Mouse (Mus musculus) CD4-positive, CD25-positive, alpha-beta regulatory T cell, adult 2 months (primary cell): Measurements from ENCODE around the gene Ifnk.
A peak's percentile ranks its signal among the peaks of the same experiment; 100 is the strongest.

Experiments used
- DNase-seq: peaks from one replicate; pipeline ENCODE4 v3.0.0-alpha.2; 2012; ENCODE audit warnings: low read depth, low spot score

Gene Ifnk

DNA sequence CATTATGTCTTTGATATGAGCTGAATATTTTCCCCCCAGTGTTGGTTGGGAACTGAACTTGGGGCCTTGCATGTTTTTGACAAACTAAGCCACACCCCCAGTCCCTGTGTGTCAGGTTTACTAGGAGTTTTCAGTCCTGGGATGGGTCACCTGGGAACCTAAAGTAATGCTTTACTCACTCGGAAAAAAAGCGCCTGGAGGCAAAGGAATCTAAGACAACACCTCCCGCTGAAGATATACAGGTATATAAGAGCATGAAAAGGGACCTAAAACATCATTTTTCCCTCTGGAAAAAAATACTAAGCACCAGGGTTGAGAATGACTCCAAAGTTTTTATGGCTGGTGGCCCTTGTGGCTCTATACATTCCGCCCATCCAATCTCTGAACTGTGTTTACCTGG, at the start of gene Ifnk:
Ifnk (plus strand) TSS at position 301 of the 400 bp plus-strand sequence.
- no peak for DNase-seq

GRCm38 (mm10) chr4:35105115-35105773, 46.6 kb upstream of the Ifnk start:
- DNase-seq: no peak

GRCm38 (mm10) chr4:35112452-35112851, 39.4 kb upstream of the Ifnk start:
- no peak for DNase-seq

DNA sequence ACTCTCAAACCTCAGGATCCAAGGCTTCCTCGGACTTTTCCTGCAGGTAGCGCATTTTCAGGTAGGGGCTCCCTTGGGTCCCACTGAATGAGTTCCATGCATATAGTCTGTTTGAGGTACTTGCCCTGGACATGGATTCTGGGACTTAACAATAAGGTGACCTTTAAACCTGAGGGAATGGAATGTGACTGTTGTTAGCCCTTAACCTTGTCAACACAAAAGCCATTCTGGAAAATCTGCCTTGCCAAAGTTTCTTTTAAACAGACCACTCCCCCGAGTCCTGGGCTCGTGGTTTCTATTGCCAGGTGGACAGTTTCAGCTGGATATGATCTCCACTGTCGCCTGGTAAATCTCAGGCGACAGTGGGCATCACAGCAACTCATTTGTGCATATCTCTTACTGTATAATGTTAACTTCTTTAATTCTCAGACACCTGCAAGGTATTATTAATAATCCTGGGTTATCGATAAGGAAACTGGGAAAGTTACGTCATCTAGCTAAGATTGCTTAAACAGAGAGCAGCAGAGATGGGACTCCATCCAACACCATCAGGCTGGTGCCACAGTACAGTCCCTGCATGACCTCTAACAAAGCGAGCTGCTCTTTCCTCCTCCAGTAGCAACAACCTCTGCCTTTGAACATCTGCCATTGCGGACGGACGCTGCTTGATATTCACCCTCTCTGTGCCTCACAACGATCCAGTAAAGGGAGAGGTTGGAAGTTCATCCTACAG, 38.2 kb upstream of the Ifnk start:
- no peak for DNase-seq

- DNase-seq: no peak
Observed at GRCm38 (mm10) chr4:35114950-35115349, 36.9 kb upstream of the Ifnk start.

- no peak for DNase-seq
Observed at GRCm38 (mm10) chr4:35115933-35116332, 35.9 kb upstream of the Ifnk start.

GRCm38 (mm10) chr4:35117144-35117543, 34.7 kb upstream of the Ifnk start:
- no peak for DNase-seq

GRCm38 (mm10) chr4:35118851-35119250, 33.0 kb upstream of the Ifnk start:
- no peak for DNase-seq

DNA sequence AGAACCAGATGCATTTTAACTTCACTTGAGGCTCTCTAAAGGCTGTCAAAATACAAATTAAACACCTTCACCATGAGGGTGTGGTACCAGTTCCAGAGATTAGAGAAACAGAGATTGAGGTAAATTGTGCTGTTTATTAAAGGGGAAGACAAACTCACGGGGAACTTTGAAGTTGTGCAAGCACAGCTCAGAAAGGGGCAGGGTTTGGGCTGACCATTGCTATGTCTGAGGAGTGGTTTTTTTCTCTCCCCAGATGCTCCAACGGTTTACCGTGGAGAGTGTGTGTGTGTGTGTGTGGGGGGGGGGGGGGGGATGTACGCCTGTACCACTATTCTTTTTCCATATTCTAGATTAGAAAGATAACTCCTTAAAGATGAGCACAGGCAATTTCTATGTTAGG, 31.7 kb upstream of the Ifnk start:
- no peak for DNase-seq

DNA sequence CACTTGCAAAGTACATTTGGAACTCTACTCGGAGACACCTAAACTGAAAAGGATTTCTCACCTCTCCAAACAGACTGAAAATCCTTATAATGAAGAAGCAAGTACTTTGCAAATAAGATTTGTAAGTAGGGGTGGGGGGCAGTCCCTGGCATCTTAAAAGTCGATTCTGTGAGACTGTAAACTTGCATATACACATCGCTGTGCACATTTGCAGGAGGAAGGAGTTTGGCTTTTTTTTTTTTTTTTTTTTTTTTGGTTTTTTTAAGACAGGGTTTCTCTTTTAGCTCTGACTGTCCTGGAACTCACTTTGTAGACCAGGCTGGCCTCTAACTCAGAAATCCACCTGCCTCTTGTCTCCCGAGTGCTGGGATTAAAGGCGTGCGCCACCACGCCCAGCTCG, 31.3 kb upstream of the Ifnk start:
- DNase-seq: no peak

DNA sequence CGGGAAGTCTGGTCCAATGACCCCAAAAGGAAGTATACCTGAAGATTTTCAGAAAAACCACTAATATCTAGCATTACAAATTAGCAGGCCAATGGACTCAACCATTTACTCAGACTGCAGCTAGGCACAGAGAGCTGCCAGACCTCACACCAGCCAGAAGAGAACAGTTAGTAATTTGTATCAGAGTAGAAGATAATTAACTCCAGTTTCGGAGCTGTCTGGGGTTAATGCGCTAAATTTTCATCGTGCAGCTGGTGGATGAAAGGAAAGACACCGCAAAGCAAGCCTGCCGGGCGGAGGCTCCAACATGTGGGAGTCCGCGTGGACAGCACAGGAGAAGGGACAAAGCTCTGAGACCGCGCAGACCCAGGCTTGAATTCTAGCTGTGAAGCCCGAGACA, 30.8 kb upstream of the Ifnk start:
- no peak for DNase-seq

DNA sequence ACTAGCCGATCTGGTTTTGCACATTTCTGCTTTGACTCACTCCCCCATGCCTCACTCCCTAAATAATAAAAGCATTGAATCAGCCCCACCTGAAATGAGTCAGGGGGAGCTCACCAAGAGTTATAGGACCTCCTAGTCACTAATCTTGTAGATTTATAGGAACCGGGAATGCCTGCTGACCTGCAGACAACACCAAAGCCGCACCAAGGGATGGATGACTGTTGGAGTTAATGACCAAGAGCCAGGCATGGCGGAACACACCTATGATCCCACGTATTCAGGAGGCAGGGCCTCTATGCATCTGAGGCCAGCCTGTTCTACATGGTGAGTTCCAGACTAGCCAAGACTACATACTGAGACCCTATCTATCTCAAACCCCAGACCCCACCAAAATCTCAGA, 28.8 kb upstream of the Ifnk start:
- DNase-seq: no peak

GRCm38 (mm10) chr4:35124027-35124426, 27.8 kb upstream of the Ifnk start:
- DNase-seq: no peak

GRCm38 (mm10) chr4:35125299-35125777, 26.5 kb upstream of the Ifnk start:
- DNase-seq: no peak

GRCm38 (mm10) chr4:35126776-35127175, 25.1 kb upstream of the Ifnk start:
- no peak for DNase-seq

- DNase-seq: no peak
Observed at GRCm38 (mm10) chr4:35127759-35128158, 24.1 kb upstream of the Ifnk start.

DNA sequence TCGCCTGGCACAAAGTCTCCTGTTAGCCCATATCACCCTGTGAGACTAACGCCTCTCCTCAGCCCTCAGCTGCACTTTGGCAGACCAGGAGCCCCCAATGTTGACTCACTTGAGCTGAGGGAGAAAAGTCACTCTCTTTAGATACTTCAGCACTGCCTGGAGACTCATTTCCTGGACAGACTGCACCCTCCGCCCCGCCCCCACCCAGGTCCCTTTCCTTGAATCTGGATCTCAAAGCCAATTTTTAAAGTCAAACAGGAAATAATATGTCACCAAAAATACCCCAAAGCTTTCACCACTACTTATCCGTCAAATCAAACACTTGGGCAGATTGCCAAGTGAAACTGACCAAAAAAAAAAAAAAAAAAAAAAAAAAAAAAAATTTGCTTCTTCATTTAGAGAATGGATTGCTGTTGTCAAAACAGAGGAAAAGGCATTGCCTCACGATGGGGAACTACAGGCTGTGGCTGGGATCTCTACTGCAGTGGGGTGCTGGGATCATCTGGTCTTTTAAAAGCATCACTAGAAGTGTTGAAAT, 21.4 kb upstream of the Ifnk start:
- DNase-seq: peak; percentile 62

DNA sequence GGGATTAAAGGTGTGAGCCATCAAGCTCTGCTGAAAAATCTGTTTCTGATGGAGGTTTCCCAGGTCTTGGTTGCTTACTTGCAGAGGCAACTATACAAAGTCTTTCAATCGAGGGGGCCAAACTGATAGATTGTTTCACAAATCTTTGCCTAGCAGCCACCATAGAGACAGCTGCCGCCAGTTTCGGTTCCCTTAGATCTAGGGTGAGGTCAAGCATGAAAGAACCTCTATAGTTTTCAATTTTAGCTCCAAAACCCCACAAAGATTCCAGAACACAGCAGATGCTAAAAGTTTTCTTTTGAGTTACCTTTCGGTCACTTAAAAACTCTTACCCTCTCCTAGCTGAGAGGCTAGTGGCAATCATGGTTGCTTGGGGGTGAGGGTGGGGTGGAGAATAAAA, 20.3 kb upstream of the Ifnk start:
- no peak for DNase-seq

GRCm38 (mm10) chr4:35133411-35133810, 18.4 kb upstream of the Ifnk start:
- no peak for DNase-seq

DNA sequence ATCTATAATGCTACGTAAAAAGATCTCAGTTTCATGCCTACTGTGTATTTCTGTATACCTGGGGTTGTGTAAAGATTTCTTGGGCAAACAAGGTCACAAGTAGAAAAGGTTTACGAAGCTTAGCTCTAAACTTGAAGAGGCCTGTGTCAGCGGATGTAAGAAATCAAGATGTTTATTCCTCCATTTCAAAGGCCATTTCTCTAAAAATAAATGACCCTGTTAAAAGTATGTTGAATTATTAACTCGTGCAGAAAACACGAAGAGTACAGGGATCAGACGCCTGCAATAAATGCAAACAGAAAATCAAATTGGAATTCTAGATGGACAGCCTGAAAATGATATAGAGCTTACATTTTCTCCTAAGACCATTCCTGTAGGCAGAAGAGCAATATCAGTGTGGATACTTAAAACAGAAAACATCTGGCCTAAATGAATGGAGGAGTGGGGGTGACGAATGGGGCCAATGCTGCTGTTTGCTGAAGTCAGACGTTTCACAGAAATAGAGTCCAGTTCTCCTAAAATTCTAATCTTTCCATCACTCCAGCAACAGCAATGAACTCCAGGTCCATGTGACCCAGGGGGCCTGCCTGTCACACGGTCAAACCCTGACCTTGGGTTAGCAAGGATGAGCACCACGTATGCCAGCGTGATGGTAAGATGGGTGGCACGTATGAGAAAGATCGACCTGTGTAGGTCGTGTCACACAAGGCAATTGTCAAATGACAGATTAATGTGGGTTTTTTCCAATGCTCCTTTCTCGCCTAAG, 16.8 kb upstream of the Ifnk start:
- no peak for DNase-seq

DNA sequence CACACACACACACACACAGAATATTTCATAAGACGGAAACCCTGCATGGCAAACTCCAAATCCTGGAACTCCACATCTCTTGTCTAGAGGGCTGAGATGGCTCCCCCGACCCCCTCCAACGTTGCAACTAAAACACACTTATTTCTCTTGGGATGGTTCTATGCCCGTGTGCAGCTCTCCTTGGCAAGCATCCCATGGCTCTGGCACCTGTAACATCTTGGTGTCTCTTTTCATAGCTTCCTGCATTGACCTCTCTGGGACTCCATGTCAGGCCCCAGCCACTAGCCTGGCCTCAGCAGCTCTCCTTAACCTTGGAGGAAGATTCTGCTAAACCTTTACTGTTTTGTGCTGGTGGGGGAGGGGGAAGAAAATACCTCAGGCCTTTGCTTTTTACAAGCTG, 16.1 kb upstream of the Ifnk start:
- DNase-seq: no peak

- DNase-seq: peak; percentile 16
Observed at GRCm38 (mm10) chr4:35136996-35137395, 14.9 kb upstream of the Ifnk start.
